Mouse (Mus musculus) MEL (cell line): ENCODE results near the gene Rspo4. TPM values are rescaled to one million over a fixed set of nuclear protein-coding genes. Genes with fewer than 3 reads are reported as not detected.

ENCODE experiments used
- DNase-seq: peaks from one replicate; pipeline ENCODE4 v3.0.0; 2011; ENCODE audit warnings: low read depth, low spot score
- H3K27ac ChIP-seq: 2 replicates; pipeline ENCODE4 v1.5.1; 2012; ENCODE audit warnings: low read depth, mild to moderate bottlenecking, control low read depth, low read length, moderate library complexity; ENCODE audit not compliant: control insufficient read depth
- H3K27me3 ChIP-seq, 2 experiments: fragments of 150-350 bp in 1 of 2; sonication (generic) in 1 of 2; 2 replicates each; pipeline ENCODE4 v1.6.1; 2012; ENCODE audit warnings: low read length in 2 of 2, mild to moderate bottlenecking in 2 of 2, improper control_type of control experiment in 1 of 2, moderate library complexity in 1 of 2; ENCODE audit not compliant: insufficient read depth in 2 of 2, control insufficient read depth in 1 of 2
- H3K36me3 ChIP-seq, 2 experiments: 2 replicates each; pipeline ENCODE4 v1.6.1; 2012 to 2014; ENCODE audit warnings: low read length in 2 of 2, improper control_type of control experiment in 1 of 2, inconsistent platforms in 1 of 2, mild to moderate bottlenecking in 1 of 2; ENCODE audit not compliant: insufficient read depth in 2 of 2, control insufficient read depth in 1 of 2
- H3K4me1 ChIP-seq, 2 experiments: fragments of 150-350 bp in 1 of 2; sonication (generic) in 1 of 2; 2 replicates each; pipeline ENCODE4 v1.6.1; 2012; ENCODE audit warnings: low read length in 2 of 2, improper control_type of control experiment in 1 of 2, mild to moderate bottlenecking in 1 of 2; ENCODE audit not compliant: insufficient read depth in 2 of 2, control insufficient read depth in 1 of 2
- H3K4me3 ChIP-seq, 2 experiments: fragments of 150-350 bp in 1 of 2; sonication (generic) in 1 of 2; 2 replicates each; pipeline ENCODE4 v1.5.1; 2012; ENCODE audit warnings: low read depth in 2 of 2, low read length in 2 of 2, mild to moderate bottlenecking in 2 of 2, moderate library complexity in 2 of 2, control low read depth in 1 of 2, improper control_type of control experiment in 1 of 2; ENCODE audit not compliant: control insufficient read depth in 1 of 2, insufficient read depth in 1 of 2
- H3K79me2 ChIP-seq: 2 replicates; pipeline ENCODE4 v1.6.1; 2012; ENCODE audit warnings: mild to moderate bottlenecking, low read length, moderate library complexity; ENCODE audit not compliant: control insufficient read depth, poor library complexity, insufficient read depth
- H3K9ac ChIP-seq: 2 replicates; pipeline ENCODE4 v1.6.1; 2012; ENCODE audit warnings: low read depth, mild to moderate bottlenecking, control low read depth, low read length, moderate library complexity; ENCODE audit not compliant: control insufficient read depth, poor library complexity, severe bottlenecking
- H3K9me3 ChIP-seq: fragments of 150-350 bp; sonication (generic); replicated peaks from 2 replicates; pipeline ENCODE4 v1.6.1; 2012; ENCODE audit warnings: mild to moderate bottlenecking, low read length, improper control_type of control experiment, moderate library complexity; ENCODE audit not compliant: insufficient read depth
- CHD1 ChIP-seq: IDR thresholded peaks from 2 replicates; pipeline ENCODE4 v1.6.1; 2012; ENCODE audit warnings: low read depth, mild to moderate bottlenecking, inconsistent platforms, low read length, improper control_type of control experiment
- EP300 ChIP-seq, 2 experiments: IDR thresholded peaks; 2 replicates each; pipeline ENCODE4 v1.6.1; 2011; ENCODE audit warnings: improper control_type of control experiment in 2 of 2, low read length in 2 of 2, low read depth in 1 of 2, mild to moderate bottlenecking in 1 of 2
- ETS1 ChIP-seq: IDR thresholded peaks from 2 replicates; pipeline ENCODE4 v1.6.1; 2012; ENCODE audit warnings: low read depth, mild to moderate bottlenecking, inconsistent platforms, low read length, improper control_type of control experiment, moderate library complexity
- GABPA ChIP-seq: IDR thresholded peaks from 2 replicates; pipeline ENCODE4 v1.6.1; 2012; ENCODE audit warnings: low read depth, mild to moderate bottlenecking, inconsistent platforms, low read length, improper control_type of control experiment, moderate library complexity
- JUND ChIP-seq: IDR thresholded peaks from 2 replicates; pipeline ENCODE4 v1.6.1; 2011; ENCODE audit warnings: low read depth, mild to moderate bottlenecking, improper control_type of control experiment, low read length
- KAT2A ChIP-seq: conservative IDR thresholded peaks from 2 replicates; pipeline ENCODE4 v1.6.1; 2012; ENCODE audit warnings: low read depth, low read length, improper control_type of control experiment, inconsistent platforms
- MAFK ChIP-seq: IDR thresholded peaks from 2 replicates; pipeline ENCODE4 v1.6.1; 2011; ENCODE audit warnings: low read depth, mild to moderate bottlenecking, low read length, improper control_type of control experiment, borderline replicate concordance
- MAZ ChIP-seq: IDR thresholded peaks from 2 replicates; pipeline ENCODE4 v1.6.1; 2012; ENCODE audit warnings: low read depth, mild to moderate bottlenecking, inconsistent platforms, low read length, improper control_type of control experiment
- MXI1 ChIP-seq: IDR thresholded peaks from 2 replicates; pipeline ENCODE4 v1.6.1; 2011; ENCODE audit warnings: mild to moderate bottlenecking, low read depth, low read length, improper control_type of control experiment
- MYB ChIP-seq: IDR thresholded peaks from 2 replicates; pipeline ENCODE4 v1.6.1; 2011; ENCODE audit warnings: mild to moderate bottlenecking, low read depth, low read length, improper control_type of control experiment
- NRF1 ChIP-seq: IDR thresholded peaks from 2 replicates; pipeline ENCODE4 v1.6.1; 2014; ENCODE audit warnings: low read depth, mild to moderate bottlenecking, inconsistent platforms, low read length, improper control_type of control experiment, moderate library complexity; ENCODE audit not compliant: poor library complexity, insufficient read depth, severe bottlenecking
- RAD21 ChIP-seq: IDR thresholded peaks from 2 replicates; pipeline ENCODE4 v1.6.1; 2011; ENCODE audit warnings: mild to moderate bottlenecking, low read depth, low read length, improper control_type of control experiment
- SIN3A ChIP-seq: IDR thresholded peaks from 2 replicates; pipeline ENCODE4 v1.6.1; 2012; ENCODE audit warnings: low read length, improper control_type of control experiment, inconsistent platforms
- TAL1 ChIP-seq: IDR thresholded peaks from 2 replicates; pipeline ENCODE4 v1.6.1; 2012; ENCODE audit warnings: mild to moderate bottlenecking, inconsistent platforms, low read length, moderate library complexity, mixed read lengths
- USF2 ChIP-seq, 2 experiments: IDR thresholded peaks; 2 replicates each; pipeline ENCODE4 v1.6.1; 2011 to 2012; ENCODE audit warnings: improper control_type of control experiment in 2 of 2, low read length in 2 of 2, borderline replicate concordance in 1 of 2, inconsistent platforms in 1 of 2, low read depth in 1 of 2, mild to moderate bottlenecking in 1 of 2; ENCODE audit not compliant: insufficient read depth in 1 of 2
- ZC3H11A ChIP-seq: IDR thresholded peaks from 2 replicates; pipeline ENCODE4 v1.6.1; 2012; ENCODE audit warnings: low read depth, mild to moderate bottlenecking, inconsistent platforms, low read length, improper control_type of control experiment
- polyA plus RNA-seq, 2 experiments: library from polyadenylated mRNA; stranded (reverse) in 1 of 2; unstranded in 1 of 2; fragments of >175 nt in 1 of 2; fragments of >200 nt in 1 of 2; gene quantifications; 2 replicates each; pipeline versions ENCODE4 v1.2.1 to v1.2.4; 2012; ENCODE audit warnings: low replicate concordance in 2 of 2, low read depth in 1 of 2; ENCODE audit not compliant: insufficient read length in 2 of 2, insufficient read depth in 1 of 2, missing spikeins in 1 of 2
- total RNA-seq: library from RNA; depleted of rRNA; stranded (reverse); fragments of 300-350 nt; gene quantifications from 2 replicates; pipeline ENCODE4 v1.2.3, GENCODE M21; 2012

Gene Rspo4
- total and polyA plus RNA-seq, 3 experiments = not detected

- H3K27me3 ChIP-seq = no peaks in the 10 kb centered on the region
- no peak overlapping the region for H3K27ac ChIP-seq
- no peak for DNase-seq
Measured at GRCm38 (mm10) chr2:151914120-151914519, 71.4 kb downstream of the Rspo4 start.

DNA sequence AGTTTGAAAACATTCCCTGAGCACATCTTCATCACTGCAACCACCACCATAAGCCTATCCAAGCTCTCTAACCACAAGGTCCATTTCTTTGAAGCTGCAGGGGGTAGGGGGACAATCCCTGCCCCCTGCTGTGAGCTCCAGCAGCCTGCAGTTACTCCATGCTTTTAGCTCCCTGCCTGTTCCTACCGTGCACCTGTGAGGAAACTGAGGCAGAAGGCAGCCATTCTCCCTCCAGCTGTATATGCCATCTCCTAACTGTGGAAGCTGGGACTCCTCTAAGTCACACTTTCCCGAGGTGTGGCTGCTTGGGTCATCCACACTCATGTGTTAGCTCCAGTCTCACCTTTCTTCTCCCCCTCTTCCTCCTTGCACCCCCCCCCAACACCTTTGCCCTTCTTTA, 72.4 kb downstream of the Rspo4 start:
- Histone ChIP-seq H3K4me3 (no peak overlapping the region), H3K9ac (no peak overlapping the region), H3K4me1 (no peaks in the 10 kb centered on the region), H3K79me2 (no peaks in the 10 kb centered on the region), H3K27ac (no peak overlapping the region), H3K27me3 (no peaks in the 10 kb centered on the region; a peak in 1 of 4 replicates), H3K36me3 (no peaks in the 10 kb centered on the region), H3K9me3 (no peaks in the 10 kb centered on the region)
- TF ChIP-seq JUND (no peak), EP300 (IDR thresholded peaks at IDR 0.05; ENCODE audit: low read depth in 1 of 2, low read length in 2 of 2) (no peak), MAFK (no peak), TAL1 (no peak), MYB (no peak), ZC3H11A (no peak), KAT2A (no peak), SIN3A (no peak), ETS1 (no peak), MAZ (no peak)
- DNase-seq = no peak

More at GRCm38 (mm10) chr2:151914120-151914519, 71.4 kb downstream of the Rspo4 start:
- TF ChIP-seq USF2 (IDR thresholded peaks at IDR 0.05; ENCODE audit: borderline replicate concordance in 1 of 2, insufficient read depth in 1 of 2, low read depth in 1 of 2, low read length in 2 of 2) = no peak
- TF ChIP-seq NRF1 = no peak
- no peak for TF ChIP-seq RAD21
- TF ChIP-seq MXI1 = no peak
- TF ChIP-seq CHD1 = no peak
- no peak for TF ChIP-seq GABPA
- Histone ChIP-seq H3K9ac (no peak overlapping the region), H3K79me2 (no peaks in the 10 kb centered on the region), H3K4me3 (no peak overlapping the region), H3K36me3 (no peaks in the 10 kb centered on the region), H3K4me1 (no peaks in the 10 kb centered on the region), H3K9me3 (no peaks in the 10 kb centered on the region)
